Mouse (Mus musculus) hindbrain, embryonic 10.5 days (tissue): ENCODE measurements at regions not wholly inside any gene's neighbourhood (a gene's known extent, or its start where the extent isn't known, plus 50 kb on each side); places are given as distances from the start of the nearest gene placed in this dataset.

ENCODE experiments used
- DNase-seq: peaks from one replicate; pipeline ENCODE4 v3.0.0-alpha.2; 2017; ENCODE audit warnings: low spot score
- H3K27ac ChIP-seq: fragments of 300-500 bp; sonication (generic); 2 replicates; pipeline ENCODE4 v1.5.1; 2016; ENCODE audit warnings: mild to moderate bottlenecking, moderate library complexity
- H3K27me3 ChIP-seq: fragments of 300-500 bp; sonication (generic); 2 replicates; pipeline ENCODE4 v1.6.1; 2016; ENCODE audit warnings: mild to moderate bottlenecking; ENCODE audit not compliant: poor library complexity, insufficient read depth, severe bottlenecking
- H3K36me3 ChIP-seq: fragments of 300-500 bp; sonication (generic); 2 replicates; pipeline ENCODE4 v1.6.1; 2016; ENCODE audit warnings: mild to moderate bottlenecking, moderate library complexity
- H3K4me1 ChIP-seq: fragments of 300-500 bp; sonication (generic); replicated peaks from 2 replicates; pipeline ENCODE4 v1.6.1; 2016; ENCODE audit warnings: mild to moderate bottlenecking
- H3K4me3 ChIP-seq: fragments of 300-500 bp; sonication (generic); 2 replicates; pipeline ENCODE4 v1.5.1; 2016; ENCODE audit warnings: mild to moderate bottlenecking, moderate library complexity
- H3K9me3 ChIP-seq: fragments of 300-500 bp; sonication (generic); 2 replicates; pipeline ENCODE4 v1.6.1; 2016; ENCODE audit warnings: mild to moderate bottlenecking, moderate library complexity
- WGBS: fragments of 180-500 bp; shearing (Covaris S2); methylation state at CpG from one replicate; pipeline ENCODE4 v1.1.7; 2016; 5-methylcytosine and 5-hydroxymethylcytosine counted together

DNA sequence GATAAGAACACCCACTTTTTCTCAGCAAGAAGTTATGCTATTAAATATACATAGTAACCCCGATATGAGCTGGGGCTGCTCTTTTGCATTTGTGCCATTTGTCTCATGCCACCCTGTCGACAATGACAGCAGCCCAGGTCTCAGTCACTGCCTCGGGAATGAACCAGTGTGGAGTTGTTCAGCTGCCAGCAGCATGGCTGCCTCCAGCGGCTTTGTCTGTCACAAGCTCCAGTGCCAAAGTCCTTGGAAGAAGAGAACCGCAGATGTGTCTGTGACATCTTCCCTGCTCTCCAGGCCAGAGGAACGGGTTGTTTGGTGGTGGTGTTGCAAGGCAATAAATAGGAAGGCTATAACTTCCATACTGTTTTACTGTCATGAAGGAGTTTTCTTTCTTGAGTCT lies 130.7 kb downstream of the Cep170 start:
- no peak for DNase-seq
- Histone ChIP-seq H3K36me3 (no peaks in the 10 kb centered on the region), H3K4me1 (no peaks in the 10 kb centered on the region), H3K9me3 (no peaks in the 10 kb centered on the region), H3K27ac (no peak overlapping the region), H3K4me3 (no peak overlapping the region), H3K27me3 (no peaks in the 10 kb centered on the region)
- WGBS: 88% methylated on average over 6 of the region's 6 CpGs

- H3K36me3 ChIP-seq: no peaks in the 10 kb centered on the region
- H3K4me3 ChIP-seq: no peak overlapping the region
- 81% methylated on average over 8 of the region's 8 CpGs for whole genome bisulfite sequencing
Observed at GRCm38 (mm10) chr1:176681971-176682370, 131.9 kb downstream of the Cep170 start.

DNA sequence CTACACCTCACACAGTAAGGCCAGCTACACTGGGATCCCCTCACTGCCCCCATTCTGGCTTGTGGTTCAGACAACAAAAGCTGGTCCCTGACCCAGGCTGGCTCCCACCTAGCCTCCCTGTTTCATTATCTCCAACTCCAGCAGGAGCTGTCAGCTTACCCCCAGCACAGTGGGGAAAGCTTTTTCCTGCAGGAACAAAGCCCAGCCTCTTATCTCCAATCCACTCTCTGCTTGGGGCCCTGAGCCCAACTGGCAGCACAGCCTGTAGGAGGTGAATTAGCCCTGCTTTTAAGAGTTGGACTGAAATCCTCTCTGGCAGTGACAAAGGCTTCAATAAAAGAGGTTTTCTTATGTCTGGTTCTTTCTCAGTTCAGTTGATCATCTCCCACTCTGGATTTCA lies 138.7 kb downstream of the Cep170 start:
- H3K36me3 ChIP-seq: no peaks in the 10 kb centered on the region
- H3K9me3 ChIP-seq: no peaks in the 10 kb centered on the region
- no peaks in the 10 kb centered on the region for H3K27me3 ChIP-seq
- no peak for DNase-seq
- H3K4me3 ChIP-seq: no peak overlapping the region
- no peaks in the 10 kb centered on the region for H3K4me1 ChIP-seq
- H3K27ac ChIP-seq: no peak overlapping the region

More at GRCm38 (mm10) chr1:176681971-176682370, 131.9 kb downstream of the Cep170 start:
- Histone ChIP-seq H3K9me3 (no peaks in the 10 kb centered on the region), H3K4me1 (no peaks in the 10 kb centered on the region), H3K27ac (no peak overlapping the region), H3K27me3 (no peaks in the 10 kb centered on the region)
- DNase-seq: no peak

GRCm38 (mm10) chr1:176671081-176671480 lies 142.8 kb downstream of the Cep170 start:
- no peak for DNase-seq
- no peak overlapping the region for H3K4me3 ChIP-seq
- H3K4me1 ChIP-seq: no peaks in the 10 kb centered on the region
- H3K27me3 ChIP-seq: no peaks in the 10 kb centered on the region
- no peak overlapping the region for H3K27ac ChIP-seq
- no peaks in the 10 kb centered on the region for H3K9me3 ChIP-seq
- 88% methylated on average over 3 of the region's 3 CpGs for WGBS
- no peaks in the 10 kb centered on the region for H3K36me3 ChIP-seq

DNA sequence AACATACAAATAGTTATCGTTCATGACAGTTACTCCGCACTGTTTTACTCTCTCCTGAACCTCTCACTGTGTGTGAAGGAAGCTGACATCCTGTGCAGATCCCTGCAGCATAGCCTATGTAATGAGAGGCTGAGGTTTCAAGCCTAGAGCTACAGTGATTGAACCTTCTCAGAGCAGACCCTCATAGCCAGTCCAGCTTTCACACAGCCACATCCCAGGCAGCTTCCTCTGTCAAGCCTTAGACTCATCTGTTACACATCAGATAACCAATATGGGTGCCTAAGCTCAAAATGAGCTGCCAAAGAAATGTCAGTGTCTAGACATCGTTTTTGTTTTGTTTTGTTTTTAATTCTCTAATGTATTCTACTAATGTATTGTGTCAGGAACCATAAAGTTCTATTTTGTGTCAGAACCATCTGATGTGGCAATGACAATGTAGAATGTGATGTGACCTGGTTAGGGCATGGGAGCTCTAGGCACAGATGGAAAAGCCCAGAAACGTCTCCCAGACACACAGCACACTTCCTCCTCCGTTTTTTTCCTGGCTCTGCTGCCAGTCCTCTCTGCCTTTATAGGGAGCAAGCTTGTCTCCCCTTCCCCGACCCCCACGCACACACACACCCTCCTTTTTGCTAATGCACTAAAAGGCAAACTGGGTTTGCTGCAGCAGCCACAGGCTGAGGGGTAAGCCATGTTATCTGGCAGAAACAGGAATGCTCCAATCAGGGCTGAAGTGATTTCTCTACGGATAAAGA lies 146.1 kb downstream of the Cep170 start:
- H3K36me3 ChIP-seq: no peaks in the 10 kb centered on the region
- no peak for DNase-seq
- H3K9me3 ChIP-seq: no peaks in the 10 kb centered on the region
- no peak overlapping the region for H3K4me3 ChIP-seq
- H3K4me1 ChIP-seq: no peaks in the 10 kb centered on the region
- no peaks in the 10 kb centered on the region for H3K27me3 ChIP-seq
- H3K27ac ChIP-seq: no peak overlapping the region
- WGBS: 76% methylated on average over 8 of the region's 8 CpGs

DNA sequence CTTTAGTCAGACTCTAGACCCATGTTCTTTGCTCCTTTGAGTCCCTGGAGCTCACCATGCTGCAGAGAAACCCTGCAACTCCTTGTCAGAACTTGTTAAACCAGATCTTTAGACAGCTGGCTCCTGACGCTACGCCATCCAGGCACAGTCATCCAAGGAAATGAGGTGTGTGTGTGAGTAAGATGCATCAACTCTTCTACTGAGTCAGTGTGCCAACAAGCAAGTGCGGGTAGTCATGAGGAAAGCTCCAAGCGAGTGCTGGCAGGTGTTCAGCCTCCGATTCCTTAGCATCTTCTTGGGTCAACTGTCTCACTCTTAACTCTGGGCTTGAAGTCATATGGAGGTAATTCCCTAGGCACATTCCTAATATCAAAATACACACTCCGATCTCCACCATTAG lies 153.6 kb downstream of the Cep170 start:
- Histone ChIP-seq H3K9me3 (no peaks in the 10 kb centered on the region), H3K27me3 (no peaks in the 10 kb centered on the region), H3K4me1 (no peaks in the 10 kb centered on the region), H3K27ac (no peak overlapping the region), H3K4me3 (no peak overlapping the region), H3K36me3 (no peaks in the 10 kb centered on the region)
- DNase-seq: no peak
- 92% methylated on average over 6 of the region's 6 CpGs for WGBS

DNA sequence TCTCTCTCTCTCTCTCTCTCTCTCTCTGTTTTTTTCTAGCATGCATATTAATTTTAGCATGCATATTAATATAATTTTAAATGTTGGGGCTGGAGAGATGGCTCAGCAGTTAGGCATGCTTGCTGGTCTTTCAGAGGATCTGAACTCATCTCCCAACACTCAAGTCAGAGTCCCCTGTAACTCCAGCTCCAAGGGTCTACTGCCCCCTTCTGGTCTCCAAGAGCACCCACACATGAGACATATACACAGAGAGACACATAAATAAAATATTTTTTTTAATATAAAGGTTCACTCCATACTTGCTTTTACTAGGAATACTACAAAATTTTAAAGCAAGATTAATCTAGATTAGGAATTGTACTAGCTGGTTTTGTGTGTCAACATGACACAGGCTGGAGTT lies 155.2 kb downstream of the Cep170 start:
- H3K4me1 ChIP-seq: no peaks in the 10 kb centered on the region
- no peak for DNase-seq
- H3K27me3 ChIP-seq: no peaks in the 10 kb centered on the region
- no peak overlapping the region for H3K27ac ChIP-seq
- no peaks in the 10 kb centered on the region for H3K36me3 ChIP-seq
- no peak overlapping the region for H3K4me3 ChIP-seq
- no peaks in the 10 kb centered on the region for H3K9me3 ChIP-seq

GRCm38 (mm10) chr1:176655487-176656333 lies 158.2 kb downstream of the Cep170 start:
- H3K27me3 ChIP-seq: no peaks in the 10 kb centered on the region
- DNase-seq: no peak
- H3K27ac ChIP-seq: no peak overlapping the region
- no peaks in the 10 kb centered on the region for H3K36me3 ChIP-seq
- H3K4me3 ChIP-seq: no peak overlapping the region
- WGBS: 63% methylated on average over 3 of the region's 3 CpGs
- no peaks in the 10 kb centered on the region for H3K4me1 ChIP-seq
- no peaks in the 10 kb centered on the region for H3K9me3 ChIP-seq

- DNase-seq: no peak
- Histone ChIP-seq H3K9me3 (no peaks in the 10 kb centered on the region), H3K36me3 (no peaks in the 10 kb centered on the region), H3K4me3 (no peak overlapping the region), H3K4me1 (peaks cover 12% of the 10 kb centered on the region), H3K27me3 (no peaks in the 10 kb centered on the region), H3K27ac (no peak overlapping the region)
- WGBS: 5% methylated on average over 1 of the region's 1 CpGs
Observed at GRCm38 (mm10) chr1:176644248-176644647, 169.6 kb downstream of the Cep170 start.

DNA sequence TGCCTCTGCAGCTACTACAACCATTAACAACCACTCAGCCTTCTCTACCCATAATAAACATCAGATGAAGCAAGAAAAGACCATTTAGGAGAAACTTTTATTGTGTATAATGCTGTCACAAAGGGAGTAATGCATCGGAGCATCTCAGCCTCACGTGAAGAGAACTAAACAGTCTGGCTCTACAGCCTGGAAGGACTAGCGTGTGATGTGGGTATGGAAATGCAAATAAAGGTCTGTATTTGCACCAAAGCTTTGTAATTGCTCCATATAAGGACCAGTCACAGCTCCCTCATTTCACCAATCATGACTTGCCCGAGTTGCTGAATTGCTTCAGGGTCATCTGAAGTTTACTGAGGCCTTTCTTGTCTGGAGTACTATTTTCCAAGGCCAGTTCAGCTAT lies 190.7 kb downstream of the Cep170 start:
- WGBS: 82% methylated on average over 4 of the region's 4 CpGs

DNA sequence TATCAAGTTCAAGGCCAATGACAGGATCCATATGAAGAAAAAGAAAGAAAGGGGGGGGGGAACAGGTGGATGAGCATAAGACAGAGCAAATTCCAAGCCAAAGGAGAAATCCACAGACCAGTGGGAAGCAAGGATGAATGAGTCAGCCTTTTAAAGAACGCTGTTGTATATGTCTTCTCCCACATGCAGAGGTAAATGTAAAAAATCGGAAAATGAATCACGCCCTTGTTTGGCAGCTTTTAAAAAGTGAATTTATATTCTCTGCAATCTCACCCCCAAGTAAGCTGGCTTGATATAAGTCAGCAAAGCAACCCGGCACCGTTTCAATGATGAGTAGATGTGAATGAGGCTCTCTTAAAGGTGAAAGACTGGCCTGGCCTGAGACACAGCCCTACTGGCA lies 191.7 kb downstream of the Cep170 start:
- H3K27me3 ChIP-seq: no peaks in the 10 kb centered on the region
- no peaks in the 10 kb centered on the region for H3K36me3 ChIP-seq
- WGBS: 92% methylated on average over 5 of the region's 5 CpGs
- no peak for DNase-seq
- no peak overlapping the region for H3K27ac ChIP-seq
- H3K9me3 ChIP-seq: no peaks in the 10 kb centered on the region
- no peak overlapping the region for H3K4me3 ChIP-seq
- no peaks in the 10 kb centered on the region for H3K4me1 ChIP-seq

More for the DNA sequence above, 190.7 kb downstream of the Cep170 start:
- H3K9me3 ChIP-seq: no peaks in the 10 kb centered on the region
- no peak overlapping the region for H3K4me3 ChIP-seq
- no peak overlapping the region for H3K27ac ChIP-seq
- H3K36me3 ChIP-seq: no peaks in the 10 kb centered on the region
- no peak for DNase-seq
- H3K4me1 ChIP-seq: no peaks in the 10 kb centered on the region
- no peaks in the 10 kb centered on the region for H3K27me3 ChIP-seq

DNA sequence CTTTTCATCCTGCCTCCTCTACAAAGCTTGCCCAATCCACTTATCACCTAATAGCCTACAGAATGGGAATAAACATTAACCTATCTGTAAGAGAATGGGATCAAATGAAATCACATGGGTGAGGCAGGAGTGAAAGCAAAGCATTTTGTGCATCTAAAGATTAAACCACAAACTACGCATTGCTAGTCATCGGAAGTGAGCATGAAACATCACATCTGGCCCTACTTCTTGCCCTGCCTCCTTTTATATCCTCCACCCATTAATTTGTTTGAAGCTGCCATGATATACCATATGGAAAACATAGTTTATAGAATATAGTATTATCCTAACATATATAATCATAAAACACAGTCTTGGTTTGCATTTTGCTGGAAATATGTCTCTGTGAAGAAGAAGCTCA lies 192.6 kb downstream of the Cep170 start:
- H3K9me3 ChIP-seq: no peaks in the 10 kb centered on the region
- H3K4me3 ChIP-seq: no peak overlapping the region
- no peak for DNase-seq
- no peaks in the 10 kb centered on the region for H3K27me3 ChIP-seq
- no peaks in the 10 kb centered on the region for H3K4me1 ChIP-seq
- no peak overlapping the region for H3K27ac ChIP-seq
- H3K36me3 ChIP-seq: no peaks in the 10 kb centered on the region
- WGBS: 95% methylated on average over 2 of the region's 2 CpGs

- Histone ChIP-seq H3K27ac (no peak overlapping the region), H3K4me1 (no peaks in the 10 kb centered on the region), H3K36me3 (no peaks in the 10 kb centered on the region), H3K4me3 (no peak overlapping the region), H3K9me3 (no peaks in the 10 kb centered on the region), H3K27me3 (no peaks in the 10 kb centered on the region)
- 78% methylated on average over 4 of the region's 4 CpGs for WGBS
- no peak for DNase-seq
Observed at GRCm38 (mm10) chr1:176618896-176619295, 195.0 kb downstream of the Cep170 start.
